Mouse (Mus musculus) liver, embryonic 14.5 days (tissue): Measurements from ENCODE around the gene Ambra1. TPM values are rescaled to one million over a fixed set of nuclear protein-coding genes. Genes with fewer than 3 reads are reported as not detected.
A peak's percentile ranks its signal among the peaks of the same experiment; 100 is the strongest.

Experiments used
- ATAC-seq: fragments of 200-750 bp; cut with Nextera tagmentation; 2 replicates; pipeline ENCODE4 v1.8.0; 2017; ENCODE audit warnings: moderate number of reproducible peaks, mild to moderate bottlenecking, moderate library complexity; ENCODE audit not compliant: insufficient read depth
- DNase-seq, 3 experiments: peaks; one replicate each; pipeline ENCODE4 v3.0.0-alpha.2; 2012 to 2013; ENCODE audit warnings: low read depth in 3 of 3, low spot score in 3 of 3
- H3K27ac ChIP-seq: fragments of 300-500 bp; sonication (generic); 2 replicates; pipeline ENCODE4 v1.5.1; 2014; ENCODE audit warnings: moderate library complexity, mild to moderate bottlenecking, control low read depth, inconsistent platforms
- H3K27me3 ChIP-seq: fragments of 300-500 bp; sonication (generic); 2 replicates; pipeline ENCODE4 v1.6.1; 2014; ENCODE audit warnings: mild to moderate bottlenecking, low read length, moderate library complexity; ENCODE audit not compliant: control insufficient read depth, insufficient read depth
- H3K36me3 ChIP-seq: fragments of 300-500 bp; sonication (generic); replicated peaks from 2 replicates; pipeline ENCODE4 v1.6.1; 2014; ENCODE audit warnings: low read depth; ENCODE audit not compliant: control insufficient read depth, insufficient read depth
- H3K4me1 ChIP-seq, 2 experiments: fragments of 200-500 bp in 1 of 2; fragments of 300-500 bp in 1 of 2; sonication (generic) in 1 of 2; replicated peaks; 2 replicates each; pipeline ENCODE4 v1.6.1; 2012 to 2014; ENCODE audit warnings: antibody characterized with exemption in 1 of 2, inconsistent platforms in 1 of 2, low read length in 1 of 2; ENCODE audit not compliant: control insufficient read depth in 2 of 2, insufficient read depth in 2 of 2
- H3K4me2 ChIP-seq: fragments of 300-500 bp; sonication (generic); 2 replicates; pipeline ENCODE4 v1.6.1; 2014; ENCODE audit warnings: low read depth, mild to moderate bottlenecking, control low read depth, moderate library complexity
- H3K4me3 ChIP-seq, 2 experiments: fragments of 200-500 bp in 1 of 2; fragments of 300-500 bp in 1 of 2; sonication (generic) in 1 of 2; 2 replicates each; pipeline ENCODE4 v1.5.1; 2012 to 2014; ENCODE audit warnings: low read depth in 2 of 2, low read length in 2 of 2, mild to moderate bottlenecking in 2 of 2, control low read depth in 1 of 2, inconsistent platforms in 1 of 2, moderate library complexity in 1 of 2; ENCODE audit not compliant: insufficient read depth in 1 of 2
- H3K9ac ChIP-seq: fragments of 300-500 bp; sonication (generic); replicated peaks from 2 replicates; pipeline ENCODE4 v1.6.1; 2014; ENCODE audit warnings: mild to moderate bottlenecking, control low read depth, moderate library complexity
- H3K9me3 ChIP-seq: fragments of 300-500 bp; sonication (generic); 2 replicates; pipeline ENCODE4 v1.6.1; 2016; ENCODE audit warnings: low read length, mixed read lengths; ENCODE audit not compliant: control insufficient read depth
- CTCF ChIP-seq: IDR thresholded peaks from 2 replicates; pipeline ENCODE4 v1.5.1; 2016; ENCODE audit warnings: antibody characterized with exemption, low read depth, control low read depth
- EP300 ChIP-seq: IDR thresholded peaks from 2 replicates; pipeline ENCODE4 v1.6.1; 2016; ENCODE audit warnings: antibody characterized with exemption, low read depth
- WGBS: fragments of 180-500 bp; shearing (Covaris S2); extraction: QIAGEN DNeasy Blood & Tissue Kit; methylation state at CpG from one replicate; pipeline ENCODE4 v1.1.7; 2014; ENCODE audit not compliant: insufficient replicate concordance; 5-methylcytosine and 5-hydroxymethylcytosine counted together
- polyA plus RNA-seq, 2 experiments: library from polyadenylated mRNA; depleted of rRNA in 1 of 2; stranded (reverse) in 1 of 2; unstranded in 1 of 2; fragments of >200 nt; fragmentation: Nextera tagmentation in 1 of 2; extraction: Ambion mirVana in 1 of 2; gene quantifications; 2 replicates each; pipeline versions ENCODE4 v1.2.1 to v1.2.3; 2012 to 2014

Gene Ambra1
- polyA plus RNA-seq, 2 experiments, result 3.9 TPM

GRCm38 (mm10) chr2:91921790-91922570, 192.0 kb downstream of the Ambra1 start:
- H3K9ac ChIP-seq, result no peak overlapping the region
- peak; percentile 27 for ATAC-seq
- peak; percentile 53 for TF ChIP-seq CTCF
- no peak for TF ChIP-seq EP300
- H3K27ac ChIP-seq, result no peak overlapping the region
- peaks cover under 1 to 7% of the 10 kb centered on the region in 2 experiments; a peak in 3 of 4 replicates for H3K4me1 ChIP-seq
- WGBS, result under 1% methylated on average over 64 of the region's 64 CpGs
- peak overlapping the region; percentile 44 to 49 for H3K4me3 ChIP-seq
- H3K4me2 ChIP-seq, result peak overlapping the region; percentile 68
- DNase-seq, result no peak
- peaks cover 49% of the 10 kb centered on the region for H3K27me3 ChIP-seq
- H3K36me3 ChIP-seq, result peaks cover 8% of the 10 kb centered on the region
- no peaks in the 10 kb centered on the region for H3K9me3 ChIP-seq

GRCm38 (mm10) chr2:91922586-91923414, 192.9 kb downstream of the Ambra1 start:
- TF ChIP-seq CTCF (no peak), EP300 (no peak)
- no peak for DNase-seq
- peak overlapping the region; percentile 68 for H3K4me2 ChIP-seq
- H3K4me1 ChIP-seq, result peaks cover 0 to 4% of the 10 kb centered on the region in 2 experiments; a peak in 2 of 4 replicates
- H3K27me3 ChIP-seq, result peaks cover 49% of the 10 kb centered on the region
- ATAC-seq, result no peak
- H3K36me3 ChIP-seq, result peaks cover 3% of the 10 kb centered on the region
- peak overlapping the region in 1 of 2 experiments; percentile 7; a peak in 2 of 4 replicates for H3K4me3 ChIP-seq
- no peaks in the 10 kb centered on the region for H3K9me3 ChIP-seq
- no peak overlapping the region for H3K9ac ChIP-seq
- H3K27ac ChIP-seq, result no peak overlapping the region
- 2% methylated on average over 37 of the region's 37 CpGs for WGBS

GRCm38 (mm10) chr2:91923415-91924337, 193.7 kb downstream of the Ambra1 start:
- no peak overlapping the region for H3K27ac ChIP-seq
- 3% methylated on average over 54 of the region's 54 CpGs for WGBS
- H3K4me1 ChIP-seq, result peaks cover 0 to 4% of the 10 kb centered on the region in 2 experiments; a peak in 2 of 4 replicates
- TF ChIP-seq EP300, result no peak
- peak; percentile 84 for TF ChIP-seq CTCF
- H3K27me3 ChIP-seq, result peaks cover 49% of the 10 kb centered on the region
- H3K4me3 ChIP-seq, result peak overlapping the region; percentile 23 to 26
- ATAC-seq (peak; percentile 29; the same call in 1 of the 2 replicates), DNase-seq (peak in 1 of 3 experiments; percentile 37)
- no peaks in the 10 kb centered on the region for H3K36me3 ChIP-seq
- no peaks in the 10 kb centered on the region for H3K9me3 ChIP-seq
- H3K9ac ChIP-seq, result no peak overlapping the region
- peak overlapping the region; percentile 68 for H3K4me2 ChIP-seq

- Histone ChIP-seq H3K4me2 (no peak overlapping the region), H3K27me3 (peaks cover 49% of the 10 kb centered on the region), H3K4me3 (no peak overlapping the region), H3K9ac (no peak overlapping the region), H3K27ac (no peak overlapping the region), H3K4me1 (peaks cover 0 to 4% of the 10 kb centered on the region in 2 experiments; a peak in 2 of 4 replicates), H3K36me3 (no peaks in the 10 kb centered on the region), H3K9me3 (no peaks in the 10 kb centered on the region)
- DNase-seq (no peak), ATAC-seq (no peak)
- no peak for TF ChIP-seq CTCF
- TF ChIP-seq EP300, result no peak
- WGBS, result 71% methylated on average over 1 of the region's 1 CpGs
These were observed 194.8 kb downstream of the Ambra1 start for GRCm38 (mm10) chr2:91924726-91925125.
